Mouse (Mus musculus) G1E (cell line): ENCODE measurements around the gene Lef1.

ENCODE experiments used
- CTCF ChIP-seq: IDR thresholded peaks from 2 replicates; pipeline ENCODE4 v1.5.1; 2012; ENCODE audit warnings: low read depth, low read length, inconsistent platforms, mixed read lengths
- GATA1 ChIP-seq: IDR thresholded peaks from 2 replicates; pipeline ENCODE4 v1.6.1; 2012; ENCODE audit warnings: borderline replicate concordance, low read length, inconsistent platforms, mixed read lengths
- GATA2 ChIP-seq: IDR thresholded peaks from 2 replicates; pipeline ENCODE4 v1.6.1; 2012; ENCODE audit warnings: low read depth, low read length, inconsistent platforms, borderline replicate concordance
- POLR2AphosphoS5 ChIP-seq: IDR thresholded peaks from 2 replicates; pipeline ENCODE4 v1.6.1; 2012; ENCODE audit warnings: low read depth, low read length, inconsistent platforms; ENCODE audit not compliant: insufficient replicate concordance
- TAL1 ChIP-seq: conservative IDR thresholded peaks from 2 replicates; pipeline ENCODE4 v1.6.1; 2012; ENCODE audit warnings: low read depth, low read length, inconsistent platforms, mixed read lengths

- TF ChIP-seq CTCF (no peak), GATA1 (no peak), POLR2AphosphoS5 (no peak), TAL1 (no peak), GATA2 (no peak)
Measured at GRCm38 (mm10) chr3:131159204-131159760, 49.0 kb downstream of the Lef1 start.
